Mouse (Mus musculus) stomach, postnatal 0 days (tissue): ENCODE measurements at regions not wholly inside any gene's neighbourhood (a gene's known extent, or its start where the extent isn't known, plus 50 kb on each side); places are given as distances from the start of the nearest gene placed in this dataset.

Experiments
- ATAC-seq: fragments of 200-750 bp; cut with Nextera tagmentation; 2 replicates; pipeline ENCODE4 v1.8.0; 2017; ENCODE audit not compliant: low FRiP score, low TSS enrichment
- DNase-seq: peaks from one replicate; pipeline ENCODE4 v3.0.0-alpha.2; 2016; ENCODE audit warnings: low spot score
- H3K27ac ChIP-seq: fragments of 300-500 bp; sonication (generic); replicated peaks from 2 replicates; pipeline ENCODE4 v1.5.1; 2014; ENCODE audit warnings: mild to moderate bottlenecking, control low read depth
- H3K27me3 ChIP-seq: fragments of 300-500 bp; sonication (generic); 2 replicates; pipeline ENCODE4 v1.6.1; 2014; ENCODE audit warnings: low read length; ENCODE audit not compliant: control insufficient read depth, insufficient read depth
- H3K36me3 ChIP-seq: fragments of 300-500 bp; sonication (generic); 2 replicates; pipeline ENCODE4 v1.6.1; 2014; ENCODE audit warnings: low read length, mixed read lengths; ENCODE audit not compliant: control insufficient read depth, insufficient read depth
- H3K4me1 ChIP-seq: fragments of 300-500 bp; sonication (generic); replicated peaks from 2 replicates; pipeline ENCODE4 v1.6.1; 2014; ENCODE audit warnings: antibody characterized with exemption; ENCODE audit not compliant: control insufficient read depth, insufficient read depth
- H3K4me2 ChIP-seq: fragments of 300-500 bp; sonication (generic); replicated peaks from 2 replicates; pipeline ENCODE4 v1.6.1; 2014; ENCODE audit warnings: low read depth, mild to moderate bottlenecking, control low read depth, moderate library complexity
- H3K4me3 ChIP-seq: fragments of 300-500 bp; sonication (generic); 2 replicates; pipeline ENCODE4 v1.5.1; 2014; ENCODE audit warnings: low read depth, low read length, control low read depth
- H3K9ac ChIP-seq: fragments of 300-500 bp; sonication (generic); 2 replicates; pipeline ENCODE4 v1.6.1; 2014; ENCODE audit warnings: mild to moderate bottlenecking, low read length, control low read depth, mixed read lengths
- H3K9me3 ChIP-seq: fragments of 300-500 bp; sonication (generic); 2 replicates; pipeline ENCODE4 v1.6.1; 2016; ENCODE audit warnings: low read length; ENCODE audit not compliant: control insufficient read depth
- CTCF ChIP-seq: IDR thresholded peaks from 2 replicates; pipeline ENCODE4 v1.5.1; 2016; ENCODE audit warnings: antibody characterized with exemption, low read depth, mild to moderate bottlenecking, moderate library complexity
- EP300 ChIP-seq: optimal IDR thresholded peaks from 2 replicates; pipeline ENCODE3; 2016; ENCODE audit warnings: antibody characterized with exemption
- WGBS: fragments of 180-500 bp; shearing (Covaris S2); extraction: QIAGEN DNeasy Blood & Tissue Kit; methylation state at CpG from one replicate; pipeline ENCODE4 v1.1.7; 2014; 5-methylcytosine and 5-hydroxymethylcytosine counted together

DNA sequence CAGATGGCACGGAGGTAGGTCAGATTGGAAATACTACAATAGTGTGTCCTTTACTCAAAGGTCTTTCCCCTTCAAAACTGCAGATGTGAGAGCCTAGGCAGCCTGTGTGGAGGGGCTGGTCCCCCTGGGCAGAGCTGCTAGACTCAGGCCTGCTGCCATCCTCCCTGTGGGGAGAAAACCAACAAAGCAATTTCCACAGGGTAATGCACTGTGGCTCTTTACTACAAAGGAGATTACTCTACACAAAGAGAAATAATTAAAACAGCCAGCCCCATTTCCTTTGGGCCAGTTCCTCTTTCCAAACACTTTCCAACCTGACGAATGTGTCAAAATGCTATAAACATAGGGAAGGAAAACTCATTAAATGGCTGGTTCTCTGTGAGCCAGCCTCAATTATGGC is 250.0 kb upstream of the Trpc7 start:
- Histone ChIP-seq H3K4me3 (no peak overlapping the region), H3K4me2 (no peak overlapping the region), H3K36me3 (no peaks in the 10 kb centered on the region), H3K9ac (no peak overlapping the region), H3K27ac (no peak overlapping the region), H3K27me3 (no peaks in the 10 kb centered on the region), H3K9me3 (no peaks in the 10 kb centered on the region), H3K4me1 (no peaks in the 10 kb centered on the region)
- 53% methylated on average over 2 of the region's 2 CpGs for WGBS
- TF ChIP-seq EP300 (no peak), CTCF (no peak)
- DNase-seq, result no peak
- ATAC-seq, result no peak

GRCm38 (mm10) chr13:57142851-57143250 is 247.1 kb upstream of the Trpc7 start:
- H3K27ac ChIP-seq, result no peak overlapping the region
- WGBS, result 37% methylated on average over 5 of the region's 5 CpGs
- H3K9ac ChIP-seq, result no peak overlapping the region
- H3K4me2 ChIP-seq, result no peak overlapping the region
- no peaks in the 10 kb centered on the region for H3K36me3 ChIP-seq
- H3K27me3 ChIP-seq, result no peaks in the 10 kb centered on the region
- no peak overlapping the region for H3K4me3 ChIP-seq
- H3K4me1 ChIP-seq, result no peaks in the 10 kb centered on the region
- TF ChIP-seq EP300, result no peak
- TF ChIP-seq CTCF, result no peak
- H3K9me3 ChIP-seq, result no peaks in the 10 kb centered on the region
- no peak for ATAC-seq
- DNase-seq, result no peak

- no peaks in the 10 kb centered on the region for H3K27me3 ChIP-seq
- no peak for TF ChIP-seq CTCF
- no peak for TF ChIP-seq EP300
- DNase-seq, result no peak
- H3K9me3 ChIP-seq, result no peaks in the 10 kb centered on the region
- no peak overlapping the region for H3K4me3 ChIP-seq
- H3K27ac ChIP-seq, result no peak overlapping the region
- H3K4me2 ChIP-seq, result no peak overlapping the region
- ATAC-seq, result no peak
- WGBS, result 26% methylated on average over 2 of the region's 2 CpGs
- H3K9ac ChIP-seq, result no peak overlapping the region
- H3K36me3 ChIP-seq, result no peaks in the 10 kb centered on the region
- H3K4me1 ChIP-seq, result no peaks in the 10 kb centered on the region
Observed at GRCm38 (mm10) chr13:57142441-57142840, 246.6 kb upstream of the Trpc7 start.

DNA sequence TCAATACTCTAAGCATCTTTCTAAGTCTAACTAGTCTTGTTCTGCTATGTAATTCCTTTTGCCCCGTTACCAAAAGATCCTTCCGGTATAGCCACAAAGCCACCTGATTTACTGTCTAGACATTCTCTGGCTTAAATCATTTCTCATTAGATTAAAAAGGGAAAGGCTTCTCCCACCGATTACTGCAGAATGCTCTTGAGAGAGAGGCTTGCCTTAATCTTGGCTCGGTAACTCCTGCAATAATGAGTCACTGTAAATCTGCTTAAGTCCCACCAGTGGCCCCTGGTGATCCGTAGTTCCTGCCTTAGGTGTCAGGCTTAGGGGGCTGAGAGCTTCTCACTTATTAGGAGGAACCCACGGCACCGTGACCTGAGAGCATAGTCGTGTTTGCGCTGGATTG is 220.1 kb upstream of the Trpc7 start:
- WGBS, result 49% methylated on average over 9 of the region's 9 CpGs
- H3K4me2 ChIP-seq, result no peak overlapping the region
- H3K4me1 ChIP-seq, result no peaks in the 10 kb centered on the region
- ATAC-seq, result no peak
- no peak overlapping the region for H3K9ac ChIP-seq
- no peaks in the 10 kb centered on the region for H3K9me3 ChIP-seq
- no peaks in the 10 kb centered on the region for H3K27me3 ChIP-seq
- H3K36me3 ChIP-seq, result no peaks in the 10 kb centered on the region
- H3K27ac ChIP-seq, result no peak overlapping the region
- no peak for DNase-seq
- no peak for TF ChIP-seq CTCF
- TF ChIP-seq EP300, result no peak
- H3K4me3 ChIP-seq, result no peak overlapping the region

GRCm38 (mm10) chr13:57107956-57108355 is 212.2 kb upstream of the Trpc7 start:
- TF ChIP-seq CTCF (no peak), EP300 (no peak)
- H3K9ac ChIP-seq, result no peak overlapping the region
- no peak for DNase-seq
- WGBS, result 28% methylated on average over 12 of the region's 12 CpGs
- no peak for ATAC-seq
- H3K4me1 ChIP-seq, result no peaks in the 10 kb centered on the region
- H3K4me3 ChIP-seq, result no peak overlapping the region
- no peaks in the 10 kb centered on the region for H3K27me3 ChIP-seq
- no peak overlapping the region for H3K27ac ChIP-seq
- no peaks in the 10 kb centered on the region for H3K9me3 ChIP-seq
- no peaks in the 10 kb centered on the region for H3K36me3 ChIP-seq
- H3K4me2 ChIP-seq, result no peak overlapping the region

GRCm38 (mm10) chr13:57099601-57100000 is 203.8 kb upstream of the Trpc7 start:
- Histone ChIP-seq H3K27ac (no peak overlapping the region), H3K9ac (no peak overlapping the region), H3K4me1 (no peaks in the 10 kb centered on the region), H3K36me3 (no peaks in the 10 kb centered on the region), H3K4me3 (no peak overlapping the region), H3K9me3 (no peaks in the 10 kb centered on the region), H3K27me3 (no peaks in the 10 kb centered on the region), H3K4me2 (no peak overlapping the region)
- ATAC-seq, result no peak
- TF ChIP-seq CTCF (no peak), EP300 (no peak)
- no peak for DNase-seq
- WGBS, result 84% methylated on average over 7 of the region's 7 CpGs
